Mouse (Mus musculus): ENCODE measurements at regions not wholly inside any gene's neighbourhood (a gene's known extent, or its start where the extent isn't known, plus 50 kb on each side); places are given as distances from the start of the nearest gene placed in this dataset.

DNA sequence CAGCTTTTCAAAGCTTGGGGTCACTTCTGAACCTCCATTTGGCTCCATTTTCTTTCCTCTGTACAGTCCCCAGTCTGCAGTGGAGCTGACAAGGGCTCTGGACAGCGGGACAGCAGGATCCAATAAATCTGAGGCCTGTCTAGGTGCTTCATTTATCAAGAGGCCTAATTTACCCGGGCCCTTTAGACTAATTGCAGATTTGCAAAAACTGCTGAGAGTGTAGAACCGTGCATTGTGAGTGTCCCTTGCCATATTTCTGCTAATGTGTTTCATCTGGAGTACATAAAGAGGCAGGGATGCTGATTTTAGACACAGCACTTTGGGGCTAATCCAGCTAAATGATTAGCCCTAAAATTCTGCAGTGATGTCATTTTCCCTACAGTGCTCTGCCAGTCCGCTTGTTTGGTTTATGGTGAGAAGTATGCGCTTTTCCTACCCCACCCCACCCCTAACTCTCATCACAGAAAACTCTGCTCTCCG is 523.1 kb downstream of the Bnc2 start:
- in situ Hi-C loops (cut with MboI; ENCODE audit: low pct_ligation_motif_present, low pct_unique_long_range_greater_than_20kb, low sequenced_read_pairs): no loop called here
- DNase-seq (ENCODE audit: extremely low read depth): no peak
- no peak for TF ChIP-seq GABPA (IDR thresholded peaks at IDR 0.05; ENCODE audit: insufficient replicate concordance, low read depth, low read length)
- TF ChIP-seq MAFK (IDR thresholded peaks at IDR 0.05; ENCODE audit: insufficient replicate concordance, low read length): no peak
- no peak for TF ChIP-seq USF1 (IDR thresholded peaks at IDR 0.05; ENCODE audit: low read depth, low read length)
- TF ChIP-seq MAX (IDR thresholded peaks at IDR 0.05; ENCODE audit: low read length): no peak
- TF ChIP-seq CHD1 (IDR thresholded peaks at IDR 0.05; ENCODE audit: low read depth, low read length): no peak
- TF ChIP-seq KAT2A (IDR thresholded peaks at IDR 0.05; ENCODE audit: insufficient replicate concordance, low read length): no peak
- TF ChIP-seq ZNF384 (IDR thresholded peaks at IDR 0.05; ENCODE audit: low read depth, low read length): no peak
- no peak for TF ChIP-seq NRF1 (IDR thresholded peaks at IDR 0.05; ENCODE audit: low read depth, low read length)
- Histone ChIP-seq H3K27ac (ENCODE audit: insufficient read depth, low read depth) (no peak overlapping the region), H3K27me3 (replicated peaks) (no peaks in the 10 kb centered on the region), H3K9me3 (replicated peaks; ENCODE audit: low read length) (peaks cover 85% of the 10 kb centered on the region), H3K79me2 (replicated peaks; ENCODE audit: control insufficient read depth, extremely low read depth, insufficient read depth, poor library complexity, severe bottlenecking) (no peaks in the 10 kb centered on the region), H3K4me3 (replicated peaks in 1 of 3; ENCODE audit: low read depth in 2 of 3, low read length in 2 of 3, poor library complexity in 1 of 3) (no peak overlapping the region), H3K36me3 (replicated peaks in 1 of 2; ENCODE audit: control insufficient read depth in 1 of 2, insufficient read depth in 1 of 2, low read length in 1 of 2) (no peaks in the 10 kb centered on the region), H3K4me2 (ENCODE audit: insufficient read depth, low read depth, poor library complexity, severe bottlenecking) (no peak overlapping the region), H3K9ac (ENCODE audit: insufficient read depth, low read depth) (no peak overlapping the region), H3K4me1 (ENCODE audit: control insufficient read depth in 1 of 2, insufficient read depth in 2 of 2) (no peaks in the 10 kb centered on the region)
- dilution Hi-C loops (cut with MboI; ENCODE audit: extremely low pct_ligation_motif_present, extremely low pct_unique_long_range_greater_than_20kb, low sequenced_read_pairs): no loop called here

DNA sequence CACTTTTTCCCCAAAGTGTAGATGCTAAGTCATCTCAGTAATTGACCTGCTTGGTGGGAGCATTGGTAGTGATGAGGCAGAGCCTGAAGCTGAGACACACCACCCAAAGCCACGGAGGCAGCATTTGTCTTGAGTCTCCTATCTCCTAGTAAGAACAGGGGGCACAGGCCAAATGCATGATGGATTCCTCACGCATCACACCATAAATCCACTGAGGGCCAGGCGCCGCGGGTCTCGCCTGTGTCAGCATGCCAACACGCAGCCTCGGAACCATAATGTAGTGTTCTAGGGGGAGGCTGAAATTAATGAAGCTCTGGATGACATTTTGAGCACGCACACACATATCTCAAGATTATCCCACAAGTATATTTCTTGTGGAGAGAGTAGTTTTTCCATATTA is 521.5 kb downstream of the Bnc2 start:
- H3K27me3 ChIP-seq (replicated peaks): no peaks in the 10 kb centered on the region
- no peaks in the 10 kb centered on the region for H3K36me3 ChIP-seq (replicated peaks in 1 of 2; ENCODE audit: control insufficient read depth in 1 of 2, insufficient read depth in 1 of 2, low read length in 1 of 2)
- no peak overlapping the region for H3K4me2 ChIP-seq (ENCODE audit: insufficient read depth, low read depth, poor library complexity, severe bottlenecking)
- H3K9me3 ChIP-seq (replicated peaks; ENCODE audit: low read length): peaks cover 89% of the 10 kb centered on the region
- in situ Hi-C loops (cut with MboI; ENCODE audit: low pct_ligation_motif_present, low pct_unique_long_range_greater_than_20kb, low sequenced_read_pairs): no loop called here
- H3K4me3 ChIP-seq (replicated peaks in 1 of 3; ENCODE audit: low read depth in 2 of 3, low read length in 2 of 3, poor library complexity in 1 of 3): no peak overlapping the region
- DNase-seq (ENCODE audit: extremely low read depth): no peak
- H3K4me1 ChIP-seq (ENCODE audit: control insufficient read depth in 1 of 2, insufficient read depth in 2 of 2): no peaks in the 10 kb centered on the region
- TF ChIP-seq ZC3H11A (IDR thresholded peaks at IDR 0.05; ENCODE audit: low read depth, low read length): no peak
- no peak for TF ChIP-seq PAX5 (IDR thresholded peaks at IDR 0.05; ENCODE audit: low read length)
- no peak for TF ChIP-seq HCFC1 (IDR thresholded peaks at IDR 0.05; ENCODE audit: low read depth, low read length)
- no peak for TF ChIP-seq USF1 (IDR thresholded peaks at IDR 0.05; ENCODE audit: low read depth, low read length)
- no peak for TF ChIP-seq EP300 (IDR thresholded peaks at IDR 0.05; ENCODE audit: low read length)
- no peak for TF ChIP-seq JUND (conservative IDR thresholded peaks at IDR 0.05; ENCODE audit: low read depth, low read length)
- no peak for TF ChIP-seq TBP (conservative IDR thresholded peaks at IDR 0.05; ENCODE audit: low read depth, low read length)
- no peak for TF ChIP-seq NRF1 (IDR thresholded peaks at IDR 0.05; ENCODE audit: low read depth, low read length)
- no peak for TF ChIP-seq MAFK (IDR thresholded peaks at IDR 0.05; ENCODE audit: insufficient replicate concordance, low read length)
- TF ChIP-seq TCF12 (IDR thresholded peaks at IDR 0.05; ENCODE audit: low read depth, low read length): no peak
- TF ChIP-seq SIN3A (IDR thresholded peaks at IDR 0.05; ENCODE audit: low read length): no peak
- H3K79me2 ChIP-seq (replicated peaks; ENCODE audit: control insufficient read depth, extremely low read depth, insufficient read depth, poor library complexity, severe bottlenecking): no peaks in the 10 kb centered on the region
- no peak overlapping the region for H3K27ac ChIP-seq (ENCODE audit: insufficient read depth, low read depth)
- no peak overlapping the region for H3K9ac ChIP-seq (ENCODE audit: insufficient read depth, low read depth)
- dilution Hi-C loops (cut with MboI; ENCODE audit: extremely low pct_ligation_motif_present, extremely low pct_unique_long_range_greater_than_20kb, low sequenced_read_pairs): no loop called here
